Mouse (Mus musculus) embryonic facial prominence, embryonic 15.5 days (tissue): Measurements from ENCODE around the gene Trh. TPM values are rescaled to one million over a fixed set of nuclear protein-coding genes. Genes with fewer than 3 reads are reported as not detected.

Experiments
- ATAC-seq: fragments of 200-750 bp; cut with Nextera tagmentation; 2 replicates; pipeline ENCODE4 v1.8.0; 2017; ENCODE audit warnings: low read depth, moderate TSS enrichment; ENCODE audit not compliant: insufficient number of reproducible peaks, low FRiP score, low TSS enrichment
- H3K27ac ChIP-seq: fragments of 300-500 bp; sonication (generic); replicated peaks from 2 replicates; pipeline ENCODE4 v1.5.1; 2015; ENCODE audit warnings: mild to moderate bottlenecking, inconsistent platforms
- H3K27me3 ChIP-seq: fragments of 300-500 bp; sonication (generic); 2 replicates; pipeline ENCODE4 v1.6.1; 2015; ENCODE audit warnings: inconsistent platforms
- H3K36me3 ChIP-seq: fragments of 300-500 bp; sonication (generic); 2 replicates; pipeline ENCODE4 v1.6.1; 2015; ENCODE audit warnings: mild to moderate bottlenecking, inconsistent platforms
- H3K4me1 ChIP-seq: fragments of 300-500 bp; sonication (generic); 2 replicates; pipeline ENCODE4 v1.6.1; 2015; ENCODE audit warnings: inconsistent platforms
- H3K4me2 ChIP-seq: fragments of 300-500 bp; sonication (generic); replicated peaks from 2 replicates; pipeline ENCODE4 v1.6.1; 2015; ENCODE audit warnings: mild to moderate bottlenecking, inconsistent platforms
- H3K4me3 ChIP-seq: fragments of 300-500 bp; sonication (generic); replicated peaks from 2 replicates; pipeline ENCODE4 v1.5.1; 2015; ENCODE audit warnings: mild to moderate bottlenecking, inconsistent platforms
- H3K9ac ChIP-seq: fragments of 300-500 bp; sonication (generic); 2 replicates; pipeline ENCODE4 v1.6.1; 2015; ENCODE audit warnings: inconsistent platforms
- H3K9me3 ChIP-seq: fragments of 300-500 bp; sonication (generic); replicated peaks from 2 replicates; pipeline ENCODE4 v1.6.1; 2016; ENCODE audit warnings: inconsistent platforms
- WGBS: fragments of 180-500 bp; shearing (Covaris S2); methylation state at CpG from one replicate; pipeline ENCODE4 v1.1.7; 2015; 5-methylcytosine and 5-hydroxymethylcytosine counted together
- polyA plus RNA-seq: library from polyadenylated mRNA; unstranded; fragments of >200 nt; fragmentation: Nextera tagmentation; extraction: Ambion mirVana; gene quantifications from 2 replicates; pipeline ENCODE4 v1.2.1, GENCODE M21; 2015

The Trh gene
- polyA plus RNA-seq, 1 experiment from 2014 or later = 0.27 TPM

- ATAC-seq = no peak
- H3K9ac ChIP-seq = no peak overlapping the region
- no peaks in the 10 kb centered on the region for H3K9me3 ChIP-seq
- H3K4me1 ChIP-seq = no peaks in the 10 kb centered on the region
- H3K36me3 ChIP-seq = no peaks in the 10 kb centered on the region
- WGBS = 82% methylated on average over 3 of the region's 3 CpGs
- H3K27me3 ChIP-seq = no peaks in the 10 kb centered on the region
- H3K4me2 ChIP-seq = no peak overlapping the region
- no peak overlapping the region for H3K27ac ChIP-seq
- H3K4me3 ChIP-seq = no peak overlapping the region
Observed at GRCm38 (mm10) chr6:92222021-92222420, 22.4 kb downstream of the Trh start.

DNA sequence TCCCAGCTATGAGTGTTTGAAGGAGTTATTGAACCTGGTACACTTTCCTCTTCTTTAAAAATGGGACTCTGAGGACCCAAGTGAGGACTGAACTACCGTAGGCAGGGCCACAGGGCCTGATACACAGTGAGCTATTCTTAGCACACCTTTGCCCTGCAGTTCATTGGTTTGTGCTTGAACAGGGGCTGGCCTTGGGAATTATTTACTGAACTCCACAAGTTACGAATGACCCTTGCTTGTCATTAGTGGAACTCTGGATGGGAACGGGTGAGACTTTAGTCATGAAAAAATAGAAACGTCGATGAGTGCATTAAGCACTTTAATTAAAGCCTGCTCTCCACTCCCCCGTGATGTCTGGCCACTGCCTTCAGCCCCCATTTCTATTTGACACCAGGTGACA lies 22.8 kb downstream of the Trh start:
- H3K27ac ChIP-seq = no peak overlapping the region
- H3K36me3 ChIP-seq = no peaks in the 10 kb centered on the region
- no peak overlapping the region for H3K9ac ChIP-seq
- no peaks in the 10 kb centered on the region for H3K4me1 ChIP-seq
- WGBS = 80% methylated on average over 6 of the region's 6 CpGs
- H3K4me2 ChIP-seq = no peak overlapping the region
- no peak for ATAC-seq
- H3K9me3 ChIP-seq = no peaks in the 10 kb centered on the region
- no peak overlapping the region for H3K4me3 ChIP-seq
- no peaks in the 10 kb centered on the region for H3K27me3 ChIP-seq

- Histone ChIP-seq H3K27me3 (no peaks in the 10 kb centered on the region), H3K4me1 (no peaks in the 10 kb centered on the region), H3K9me3 (no peaks in the 10 kb centered on the region), H3K4me3 (no peak overlapping the region), H3K9ac (no peak overlapping the region), H3K27ac (no peak overlapping the region), H3K36me3 (no peaks in the 10 kb centered on the region), H3K4me2 (no peak overlapping the region)
- no peak for ATAC-seq
- 44% methylated on average over 3 of the region's 3 CpGs for WGBS
Observed at GRCm38 (mm10) chr6:92219445-92219844, 25.0 kb downstream of the Trh start.

DNA sequence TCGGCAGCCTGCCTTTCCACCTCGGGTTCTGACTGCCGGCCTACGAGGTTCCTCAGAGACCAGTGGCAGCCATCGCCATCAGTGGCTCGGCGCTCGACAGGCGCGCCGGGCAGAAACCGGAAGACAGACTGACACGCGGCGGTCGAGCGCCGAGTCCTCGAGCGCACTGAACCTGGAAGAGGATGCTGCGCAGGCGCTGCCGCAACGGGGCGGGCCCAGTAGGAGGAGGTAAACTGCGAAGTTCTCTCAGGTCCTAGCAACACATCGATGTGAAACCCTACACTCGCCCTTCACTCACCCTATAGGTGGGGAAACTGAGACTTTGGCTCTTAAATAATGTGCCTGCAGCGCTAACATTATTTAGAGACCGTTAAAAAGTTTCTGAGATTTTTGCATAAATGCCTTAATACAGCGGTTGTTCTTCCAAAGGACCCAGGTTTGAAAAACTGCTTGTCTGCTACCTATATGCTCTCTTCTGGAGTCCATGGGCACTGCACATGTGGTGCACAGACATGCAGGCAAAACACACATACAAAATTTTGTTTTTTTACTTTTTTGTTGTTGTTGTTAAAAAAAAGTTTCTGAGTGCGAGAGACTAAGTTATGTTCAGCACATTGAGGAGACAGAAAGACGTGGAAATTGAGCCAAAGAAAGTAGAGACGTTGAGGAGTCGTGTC lies 29.5 kb downstream of the Trh start, which contains the start of gene Rbsn:
TSS of gene Rbsn (minus strand) at position 153 of the 677 bp plus-strand sequence.
- Histone ChIP-seq H3K4me3 (peak within 1 kb of the TSS; percentile 87), H3K4me1 (peaks cover 11% of the 10 kb centered on the region), H3K9ac (peak within 1 kb of the TSS; percentile 94), H3K27me3 (no peaks in the 10 kb centered on the region), H3K27ac (peak within 1 kb of the TSS; percentile 87), H3K36me3 (peaks cover 10% of the 10 kb centered on the region), H3K9me3 (no peaks in the 10 kb centered on the region), H3K4me2 (peak within 1 kb of the TSS; percentile 90)
- WGBS = 6% methylated on average over 35 of the region's 35 CpGs
- ATAC-seq = peak; percentile 95

DNA sequence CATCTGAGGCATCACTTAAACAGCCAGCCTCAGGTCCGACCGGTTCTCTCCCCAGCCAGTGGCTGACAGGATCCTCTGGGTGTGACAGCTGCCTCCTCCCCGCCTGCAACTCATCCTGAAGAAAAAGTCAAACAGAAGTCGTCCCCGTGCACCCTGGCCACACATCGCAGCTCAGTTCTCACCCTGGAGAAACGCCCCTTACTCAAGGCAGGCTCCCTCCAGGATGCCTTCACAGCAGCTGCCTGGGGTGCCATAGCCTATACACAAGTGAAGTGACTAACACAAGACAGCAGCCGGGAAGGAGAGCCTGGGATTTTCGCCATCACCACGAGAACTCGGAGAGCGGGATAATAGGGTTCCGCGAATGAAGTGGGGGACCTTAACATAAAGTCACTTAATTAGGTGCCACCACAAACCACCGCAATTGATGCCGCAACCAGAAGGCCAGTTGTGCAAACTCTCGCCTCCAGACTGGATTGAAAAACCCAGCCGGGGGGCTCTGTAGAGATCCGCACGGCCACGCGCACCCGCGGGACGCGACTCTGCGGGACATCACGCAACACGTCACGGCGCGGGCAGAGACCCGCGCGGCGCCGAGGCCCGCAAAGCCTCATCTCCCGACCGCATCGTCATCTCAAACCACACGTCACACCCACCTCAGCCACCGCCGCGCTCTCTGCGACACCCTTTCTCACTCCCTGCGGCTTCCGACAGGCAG lies 30.2 kb downstream of the Trh start:
- peak; percentile 55 for ATAC-seq
- under 1% methylated on average over 48 of the region's 48 CpGs for WGBS
- Histone ChIP-seq H3K27me3 (no peaks in the 10 kb centered on the region), H3K27ac (peak overlapping the region; percentile 87), H3K4me1 (peaks cover 11% of the 10 kb centered on the region), H3K36me3 (peaks cover 12% of the 10 kb centered on the region), H3K9ac (peak overlapping the region; percentile 94), H3K4me2 (peak overlapping the region; percentile 90), H3K4me3 (peak overlapping the region; percentile 87), H3K9me3 (no peaks in the 10 kb centered on the region)

- Histone ChIP-seq H3K27ac (no peak overlapping the region), H3K9ac (no peak overlapping the region), H3K9me3 (no peaks in the 10 kb centered on the region), H3K4me1 (no peaks in the 10 kb centered on the region), H3K27me3 (no peaks in the 10 kb centered on the region), H3K4me3 (no peak overlapping the region), H3K36me3 (peaks cover 73% of the 10 kb centered on the region), H3K4me2 (no peak overlapping the region)
- no peak for ATAC-seq
- 90% methylated on average over 8 of the region's 8 CpGs for WGBS
Observed at GRCm38 (mm10) chr6:92199414-92199813, 45.0 kb downstream of the Trh start.

Other genes with a start within 250 kb of the Trh start
- 25.3 and 25.9 TPM in 2 replicates for gene Nr2c2, start 153.3 kb downstream of the Trh start, polyA plus RNA-seq
- gene Mrps25, start 60.6 kb downstream of the Trh start, polyA plus RNA-seq = 82.5 and 82.9 TPM in 2 replicates
- 25.2 and 25.6 TPM in 2 replicates for gene Rbsn, start 29.7 kb downstream of the Trh start, polyA plus RNA-seq